Mouse (Mus musculus) c-Kit-positive CD71-positive TER-119-negative erythroid progenitor cells, embryonic 14.5 days (primary cell): Measurements from ENCODE around the gene Galr3.
"Not testable (repeated sequence)": the region's sequence is repeated elsewhere in the genome, so short reads cannot be mapped to it uniquely, and the experiment has no call there.

Source experiments
- DNase-seq: peaks from one replicate; pipeline ENCODE4 v3.0.0-alpha.2; 2013; ENCODE audit warnings: low read depth

Galr3 gene

GRCm38 (mm10) chr15:79041585-79041984 lies at the start of gene Galr3:
Gene Galr3, plus strand, starts transcription at chr15:79041885.
- DNase-seq = no peak

GRCm38 (mm10) chr15:78992235-78992634 lies 49.5 kb upstream of the Galr3 start:
- DNase-seq = no peak

- DNase-seq = no peak
Observed at GRCm38 (mm10) chr15:78992925-78993324, 48.8 kb upstream of the Galr3 start.

- peak; percentile 16 for DNase-seq
Observed at GRCm38 (mm10) chr15:78995916-78996315, 45.8 kb upstream of the Galr3 start.

- no peak for DNase-seq
Observed at GRCm38 (mm10) chr15:78996663-78997062, 45.0 kb upstream of the Galr3 start.

GRCm38 (mm10) chr15:78998348-78998747 lies 43.3 kb upstream of the Galr3 start:
- DNase-seq = no peak

GRCm38 (mm10) chr15:78999586-78999985 lies 42.1 kb upstream of the Galr3 start:
- DNase-seq = no peak

GRCm38 (mm10) chr15:79000357-79000791 lies 41.3 kb upstream of the Galr3 start:
- DNase-seq = no peak

- DNase-seq = no peak
Observed at GRCm38 (mm10) chr15:79001559-79001958, 40.1 kb upstream of the Galr3 start.

GRCm38 (mm10) chr15:79002036-79002435 lies 39.6 kb upstream of the Galr3 start:
- no peak for DNase-seq

- no peak for DNase-seq
Observed at GRCm38 (mm10) chr15:79003079-79003478, 38.6 kb upstream of the Galr3 start.

GRCm38 (mm10) chr15:79005581-79005980 lies 36.1 kb upstream of the Galr3 start:
- no peak for DNase-seq

- DNase-seq = no peak
Observed at GRCm38 (mm10) chr15:79006638-79007037, 35.0 kb upstream of the Galr3 start.

- DNase-seq = no peak
Observed at GRCm38 (mm10) chr15:79007059-79007458, 34.6 kb upstream of the Galr3 start.

GRCm38 (mm10) chr15:79007836-79008235 lies 33.8 kb upstream of the Galr3 start:
- not testable (repeated sequence) for DNase-seq

GRCm38 (mm10) chr15:79009734-79010133 lies 32.0 kb upstream of the Galr3 start:
- no peak for DNase-seq

- no peak for DNase-seq
Observed at GRCm38 (mm10) chr15:79011550-79011949, 30.1 kb upstream of the Galr3 start.

GRCm38 (mm10) chr15:79013382-79013781 lies 28.3 kb upstream of the Galr3 start:
- DNase-seq = no peak

GRCm38 (mm10) chr15:79018191-79018590 lies 23.5 kb upstream of the Galr3 start:
- no peak for DNase-seq

GRCm38 (mm10) chr15:79018886-79019285 lies 22.8 kb upstream of the Galr3 start:
- no peak for DNase-seq

- no peak for DNase-seq
Observed at GRCm38 (mm10) chr15:79022671-79023230, 18.9 kb upstream of the Galr3 start.

- DNase-seq = no peak
Observed at GRCm38 (mm10) chr15:79023366-79023765, 18.3 kb upstream of the Galr3 start.

GRCm38 (mm10) chr15:79025687-79026308 lies 15.9 kb upstream of the Galr3 start:
- DNase-seq = no peak
